Mouse (Mus musculus): Measurements from ENCODE around the gene Nfia. TPM values are rescaled to one million over a fixed set of nuclear protein-coding genes. Genes with fewer than 3 reads are reported as not detected.

Nfia gene
- polyA plus RNA-seq, 3 experiments from 2014 or later = 11.0 to 19.2 (median 15.7) TPM

Other genes starting within 250 kb of the Nfia start
- not detected for gene E130114P18Rik, start 5.3 kb downstream of the Nfia start, polyA plus RNA-seq (2017; shearing (Covaris generic))

All from inflammation-experienced regulatory T-cells, adult 6 months (primary cell).